Mouse (Mus musculus) midbrain, embryonic 12.5 days (tissue): ENCODE measurements at regions not wholly inside any gene's neighbourhood (a gene's known extent, or its start where the extent isn't known, plus 50 kb on each side); places are given as distances from the start of the nearest gene placed in this dataset.

ENCODE experiments used
- ATAC-seq: fragments of 200-750 bp; cut with Nextera tagmentation; 2 replicates; pipeline ENCODE4 v1.8.0; 2017; ENCODE audit warnings: low read depth, moderate TSS enrichment, moderate library complexity; ENCODE audit not compliant: low FRiP score
- H3K27ac ChIP-seq: fragments of 300-500 bp; sonication (generic); replicated peaks from 2 replicates; pipeline ENCODE4 v1.5.1; 2016; ENCODE audit warnings: mild to moderate bottlenecking
- H3K27me3 ChIP-seq: fragments of 300-500 bp; sonication (generic); 2 replicates; pipeline ENCODE4 v1.6.1; 2016; ENCODE audit warnings: mild to moderate bottlenecking
- H3K36me3 ChIP-seq: fragments of 300-500 bp; sonication (generic); 2 replicates; pipeline ENCODE4 v1.6.1; 2016
- H3K4me1 ChIP-seq: fragments of 300-500 bp; sonication (generic); 2 replicates; pipeline ENCODE4 v1.6.1; 2016
- H3K4me2 ChIP-seq: fragments of 300-500 bp; sonication (generic); replicated peaks from 2 replicates; pipeline ENCODE4 v1.6.1; 2016; ENCODE audit warnings: mild to moderate bottlenecking, moderate library complexity
- H3K4me3 ChIP-seq: fragments of 300-500 bp; sonication (generic); 2 replicates; pipeline ENCODE4 v1.5.1; 2016; ENCODE audit warnings: mild to moderate bottlenecking
- H3K9ac ChIP-seq: fragments of 300-500 bp; sonication (generic); replicated peaks from 2 replicates; pipeline ENCODE4 v1.6.1; 2016; ENCODE audit warnings: mild to moderate bottlenecking, moderate library complexity
- H3K9me3 ChIP-seq: fragments of 300-500 bp; sonication (generic); 2 replicates; pipeline ENCODE4 v1.6.1; 2016; ENCODE audit warnings: mild to moderate bottlenecking
- WGBS: fragments of 180-500 bp; shearing (Covaris S2); methylation state at CpG from one replicate; pipeline ENCODE4 v1.1.7; 2016; 5-methylcytosine and 5-hydroxymethylcytosine counted together

GRCm38 (mm10) chr4:153133147-153133546 is 349.5 kb downstream of the Ajap1 start:
- H3K4me3 ChIP-seq: no peak overlapping the region
- ATAC-seq: no peak
- 79% methylated on average over 13 of the region's 13 CpGs for WGBS
- no peak overlapping the region for H3K4me2 ChIP-seq
- no peaks in the 10 kb centered on the region for H3K27me3 ChIP-seq
- H3K36me3 ChIP-seq: no peaks in the 10 kb centered on the region
- H3K9ac ChIP-seq: no peak overlapping the region
- H3K9me3 ChIP-seq: no peaks in the 10 kb centered on the region; the same call in 1 of the 2 replicates
- no peak overlapping the region for H3K27ac ChIP-seq
- H3K4me1 ChIP-seq: no peaks in the 10 kb centered on the region

DNA sequence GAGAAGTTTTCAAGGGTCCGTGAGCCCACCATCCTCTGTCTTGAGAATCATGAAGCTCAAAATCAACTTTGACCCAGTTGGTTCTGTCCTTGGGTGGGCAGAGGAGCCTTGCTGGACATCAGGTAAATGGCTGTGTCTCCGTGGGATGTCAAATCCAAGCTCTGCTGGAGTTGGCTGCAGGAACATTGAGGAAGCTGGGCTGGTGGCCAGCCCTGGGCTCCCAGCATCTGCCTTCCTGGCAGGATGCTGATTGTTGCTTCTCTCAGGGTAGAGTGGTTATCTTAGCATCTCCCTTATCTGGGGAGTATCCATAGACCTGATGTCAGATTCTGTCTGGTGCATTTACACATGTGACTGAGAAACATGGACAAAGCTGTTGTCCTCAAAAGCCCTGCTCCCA is 353.3 kb downstream of the Ajap1 start:
- H3K4me3 ChIP-seq: no peak overlapping the region
- no peak overlapping the region for H3K4me2 ChIP-seq
- no peaks in the 10 kb centered on the region for H3K27me3 ChIP-seq
- 87% methylated on average over 2 of the region's 2 CpGs for WGBS
- no peak for ATAC-seq
- no peak overlapping the region for H3K27ac ChIP-seq
- H3K36me3 ChIP-seq: no peaks in the 10 kb centered on the region
- H3K9ac ChIP-seq: no peak overlapping the region
- no peaks in the 10 kb centered on the region; the same call in 1 of the 2 replicates for H3K9me3 ChIP-seq
- no peaks in the 10 kb centered on the region for H3K4me1 ChIP-seq

GRCm38 (mm10) chr4:153128162-153128561 is 354.4 kb downstream of the Ajap1 start:
- H3K9ac ChIP-seq: no peak overlapping the region
- no peaks in the 10 kb centered on the region; the same call in 1 of the 2 replicates for H3K9me3 ChIP-seq
- no peak for ATAC-seq
- 94% methylated on average over 12 of the region's 12 CpGs for WGBS
- no peak overlapping the region for H3K4me2 ChIP-seq
- no peak overlapping the region for H3K27ac ChIP-seq
- no peaks in the 10 kb centered on the region for H3K27me3 ChIP-seq
- H3K4me3 ChIP-seq: no peak overlapping the region
- H3K36me3 ChIP-seq: no peaks in the 10 kb centered on the region
- no peaks in the 10 kb centered on the region for H3K4me1 ChIP-seq

- Histone ChIP-seq H3K4me1 (no peaks in the 10 kb centered on the region; the same call in 1 of the 2 replicates), H3K9me3 (no peaks in the 10 kb centered on the region), H3K27me3 (no peaks in the 10 kb centered on the region), H3K36me3 (no peaks in the 10 kb centered on the region), H3K27ac (no peak overlapping the region), H3K9ac (no peak overlapping the region), H3K4me2 (no peak overlapping the region), H3K4me3 (no peak overlapping the region)
- ATAC-seq: no peak
- WGBS: 62% methylated on average over 6 of the region's 6 CpGs
Measured at GRCm38 (mm10) chr4:153120480-153120879, 362.1 kb downstream of the Ajap1 start.

DNA sequence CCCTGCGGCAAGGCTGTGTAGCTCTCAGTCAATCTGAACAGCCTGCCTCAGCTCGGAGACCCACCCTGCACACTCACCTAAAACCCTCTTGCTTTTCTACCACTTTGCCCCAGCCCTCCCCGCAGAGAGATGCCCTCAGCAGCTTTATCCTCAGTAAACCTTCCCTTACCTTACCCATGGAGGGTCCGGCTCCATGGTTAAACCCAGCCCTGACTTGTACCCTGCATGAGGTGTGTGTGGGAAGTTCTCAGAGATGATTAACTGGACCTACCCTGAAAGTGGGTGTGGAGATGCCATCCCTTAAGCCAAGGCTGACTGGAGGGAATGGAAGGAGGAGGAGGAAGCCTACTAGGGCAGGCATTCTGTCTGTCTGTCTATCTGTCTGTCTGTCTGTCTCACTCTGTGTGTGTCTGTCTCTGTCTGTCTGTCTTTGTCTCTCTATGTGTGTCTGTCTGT is 362.9 kb downstream of the Ajap1 start:
- no peaks in the 10 kb centered on the region; the same call in 1 of the 2 replicates for H3K4me1 ChIP-seq
- no peak overlapping the region for H3K27ac ChIP-seq
- 69% methylated on average over 4 of the region's 4 CpGs for WGBS
- no peak overlapping the region for H3K4me2 ChIP-seq
- H3K9ac ChIP-seq: no peak overlapping the region
- no peaks in the 10 kb centered on the region for H3K27me3 ChIP-seq
- no peaks in the 10 kb centered on the region for H3K36me3 ChIP-seq
- H3K9me3 ChIP-seq: no peaks in the 10 kb centered on the region
- no peak overlapping the region for H3K4me3 ChIP-seq
- ATAC-seq: no peak

- Histone ChIP-seq H3K27me3 (no peaks in the 10 kb centered on the region), H3K9ac (no peak overlapping the region), H3K4me2 (no peak overlapping the region), H3K4me1 (no peaks in the 10 kb centered on the region; the same call in 1 of the 2 replicates), H3K4me3 (no peak overlapping the region), H3K9me3 (no peaks in the 10 kb centered on the region), H3K27ac (no peak overlapping the region), H3K36me3 (no peaks in the 10 kb centered on the region)
- WGBS: 60% methylated on average over 14 of the region's 14 CpGs
- ATAC-seq: no peak
Measured at GRCm38 (mm10) chr4:153118824-153119646, 363.6 kb downstream of the Ajap1 start.

GRCm38 (mm10) chr4:153114998-153115397 is 367.6 kb downstream of the Ajap1 start:
- Histone ChIP-seq H3K36me3 (no peaks in the 10 kb centered on the region), H3K4me3 (no peak overlapping the region), H3K9me3 (no peaks in the 10 kb centered on the region), H3K4me1 (no peaks in the 10 kb centered on the region), H3K4me2 (no peak overlapping the region), H3K9ac (no peak overlapping the region), H3K27ac (no peak overlapping the region), H3K27me3 (no peaks in the 10 kb centered on the region)
- no peak for ATAC-seq
- WGBS: 68% methylated on average over 7 of the region's 7 CpGs

- Histone ChIP-seq H3K9ac (no peak overlapping the region), H3K4me2 (no peak overlapping the region), H3K4me3 (no peak overlapping the region), H3K27ac (no peak overlapping the region), H3K36me3 (no peaks in the 10 kb centered on the region), H3K9me3 (no peaks in the 10 kb centered on the region), H3K4me1 (no peaks in the 10 kb centered on the region), H3K27me3 (no peaks in the 10 kb centered on the region)
- no peak for ATAC-seq
- 52% methylated on average over 2 of the region's 2 CpGs for WGBS
Measured at GRCm38 (mm10) chr4:153113577-153113976, 369.0 kb downstream of the Ajap1 start.

DNA sequence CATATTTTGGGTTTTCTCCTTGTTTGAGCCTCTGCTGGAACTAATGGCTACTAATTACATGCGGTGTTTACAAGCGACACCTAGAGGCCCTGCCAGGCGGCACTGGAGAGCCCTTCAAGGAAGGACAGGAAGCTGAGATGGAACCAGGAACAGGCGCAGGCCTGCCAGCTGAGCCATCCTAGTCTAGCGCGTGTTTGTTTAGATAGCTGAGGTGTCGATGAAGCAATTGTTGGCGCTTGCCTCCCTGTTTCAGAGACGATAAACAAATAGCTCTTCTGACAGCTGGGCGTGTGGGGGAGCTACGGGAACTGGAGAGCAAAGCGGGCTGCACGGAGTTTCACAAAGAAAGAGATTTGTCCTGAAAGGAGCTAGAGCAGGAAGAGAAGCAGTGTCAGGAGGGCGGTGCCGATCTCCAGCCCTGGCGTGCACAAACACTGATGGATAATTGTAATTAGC is 372.3 kb downstream of the Ajap1 start:
- ATAC-seq: no peak

GRCm38 (mm10) chr4:153098591-153098990 is 384.0 kb downstream of the Ajap1 start:
- Histone ChIP-seq H3K4me1 (peaks cover 9% of the 10 kb centered on the region; the same call in 1 of the 2 replicates), H3K4me2 (no peak overlapping the region), H3K27me3 (no peaks in the 10 kb centered on the region; the same call in 1 of the 2 replicates), H3K27ac (no peak overlapping the region), H3K9ac (no peak overlapping the region), H3K4me3 (no peak overlapping the region), H3K9me3 (no peaks in the 10 kb centered on the region), H3K36me3 (no peaks in the 10 kb centered on the region)
- ATAC-seq: no peak
- WGBS: 85% methylated on average over 12 of the region's 12 CpGs

More for the DNA sequence above, 372.3 kb downstream of the Ajap1 start:
- Histone ChIP-seq H3K36me3 (no peaks in the 10 kb centered on the region), H3K9ac (no peak overlapping the region), H3K4me2 (no peak overlapping the region), H3K9me3 (0 out of 2 replicates have a peak, but pooled peaks cover 6% of the 10 kb centered on the region), H3K4me3 (no peak overlapping the region), H3K4me1 (no peaks in the 10 kb centered on the region), H3K27ac (0 out of 2 replicates have a peak overlapping the region, but pooled peaks have one; percentile 3), H3K27me3 (no peaks in the 10 kb centered on the region)
- 69% methylated on average over 16 of the region's 16 CpGs for WGBS

GRCm38 (mm10) chr4:153097601-153098000 is 385.0 kb downstream of the Ajap1 start:
- Histone ChIP-seq H3K9me3 (no peaks in the 10 kb centered on the region), H3K4me3 (no peak overlapping the region), H3K27me3 (no peaks in the 10 kb centered on the region; the same call in 1 of the 2 replicates), H3K27ac (no peak overlapping the region), H3K4me1 (peaks cover 9% of the 10 kb centered on the region; the same call in 1 of the 2 replicates), H3K36me3 (no peaks in the 10 kb centered on the region), H3K4me2 (no peak overlapping the region), H3K9ac (no peak overlapping the region)
- WGBS: 76% methylated on average over 1 of the region's 1 CpGs
- ATAC-seq: no peak

- no peak overlapping the region for H3K4me2 ChIP-seq
- no peaks in the 10 kb centered on the region for H3K36me3 ChIP-seq
- H3K27ac ChIP-seq: no peak overlapping the region
- H3K27me3 ChIP-seq: no peaks in the 10 kb centered on the region; the same call in 1 of the 2 replicates
- H3K4me1 ChIP-seq: peaks cover 9% of the 10 kb centered on the region; the same call in 1 of the 2 replicates
- no peak overlapping the region for H3K4me3 ChIP-seq
- no peaks in the 10 kb centered on the region for H3K9me3 ChIP-seq
- no peak for ATAC-seq
- H3K9ac ChIP-seq: no peak overlapping the region
- WGBS: 80% methylated on average over 3 of the region's 3 CpGs
Measured at GRCm38 (mm10) chr4:153093129-153093528, 389.5 kb downstream of the Ajap1 start.
